Mouse (Mus musculus) cerebellum, adult 9-11 months (tissue): ENCODE results near the gene Gm45234.

ENCODE experiments used
- DNase-seq: peaks from one replicate; pipeline ENCODE4 v3.0.0; 2022

The Gm45234 gene

DNA sequence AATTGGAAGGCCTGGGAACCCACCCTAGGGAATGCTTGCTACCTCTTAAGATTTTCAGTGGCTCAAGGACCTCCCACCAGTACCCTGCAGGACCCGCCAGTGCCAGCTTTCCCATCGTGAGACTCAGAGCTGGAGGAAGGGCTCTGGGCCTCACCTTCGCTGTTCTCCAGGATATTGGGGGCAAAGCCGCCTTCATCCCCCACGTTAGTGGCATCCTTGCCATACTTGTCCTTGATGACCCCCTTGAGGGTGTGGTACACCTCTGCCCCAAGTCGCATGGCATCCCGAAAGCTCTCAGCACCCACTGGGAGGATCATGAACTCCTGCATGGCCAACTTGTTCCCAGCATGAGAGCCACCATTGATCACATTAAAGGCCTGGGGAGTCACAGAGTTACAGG, 10.1 kb upstream of the Gm45234 start:
- DNase-seq, result no peak

DNA sequence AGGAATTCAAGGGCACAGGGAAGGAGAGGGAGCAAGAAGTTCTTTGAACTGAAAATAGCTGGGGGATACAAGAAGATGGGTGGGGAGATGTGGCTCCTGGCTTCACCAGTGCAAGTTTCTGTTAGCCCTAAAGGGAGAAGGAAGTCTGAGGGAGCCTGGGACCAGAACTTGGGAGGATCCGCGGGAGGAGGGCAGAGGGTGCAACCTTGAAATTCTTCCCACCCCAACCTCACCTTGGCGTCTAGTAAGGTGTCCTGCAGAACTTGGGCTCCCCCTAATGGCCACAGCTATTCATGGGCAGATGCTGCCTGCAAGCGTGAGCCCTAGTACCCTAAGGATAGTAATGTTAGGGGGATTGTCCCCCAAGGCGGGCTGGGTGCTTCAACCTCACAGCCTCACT, 3.4 kb upstream of the Gm45234 start:
- DNase-seq, result peak; percentile 89

DNA sequence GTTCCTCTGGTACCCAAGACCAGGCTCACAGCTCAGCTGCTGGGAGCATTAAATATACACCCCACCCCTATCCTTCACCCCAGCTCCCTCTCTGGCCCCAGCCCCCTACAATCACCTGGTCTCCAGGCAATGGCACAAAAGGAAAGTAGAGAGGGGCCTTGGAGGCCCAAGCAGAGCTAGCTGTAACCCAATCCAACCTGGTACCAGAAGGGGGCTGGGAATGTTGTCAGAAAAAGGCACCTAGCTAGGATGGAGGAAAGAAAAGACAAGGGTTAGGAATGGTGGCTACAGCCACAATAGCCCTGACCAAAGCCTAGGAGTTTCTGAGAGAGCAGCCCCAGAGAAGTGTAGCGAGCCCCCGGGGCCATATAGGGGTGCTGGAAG, 3.0 kb upstream of the Gm45234 start:
- peak; percentile 56 for DNase-seq

DNA sequence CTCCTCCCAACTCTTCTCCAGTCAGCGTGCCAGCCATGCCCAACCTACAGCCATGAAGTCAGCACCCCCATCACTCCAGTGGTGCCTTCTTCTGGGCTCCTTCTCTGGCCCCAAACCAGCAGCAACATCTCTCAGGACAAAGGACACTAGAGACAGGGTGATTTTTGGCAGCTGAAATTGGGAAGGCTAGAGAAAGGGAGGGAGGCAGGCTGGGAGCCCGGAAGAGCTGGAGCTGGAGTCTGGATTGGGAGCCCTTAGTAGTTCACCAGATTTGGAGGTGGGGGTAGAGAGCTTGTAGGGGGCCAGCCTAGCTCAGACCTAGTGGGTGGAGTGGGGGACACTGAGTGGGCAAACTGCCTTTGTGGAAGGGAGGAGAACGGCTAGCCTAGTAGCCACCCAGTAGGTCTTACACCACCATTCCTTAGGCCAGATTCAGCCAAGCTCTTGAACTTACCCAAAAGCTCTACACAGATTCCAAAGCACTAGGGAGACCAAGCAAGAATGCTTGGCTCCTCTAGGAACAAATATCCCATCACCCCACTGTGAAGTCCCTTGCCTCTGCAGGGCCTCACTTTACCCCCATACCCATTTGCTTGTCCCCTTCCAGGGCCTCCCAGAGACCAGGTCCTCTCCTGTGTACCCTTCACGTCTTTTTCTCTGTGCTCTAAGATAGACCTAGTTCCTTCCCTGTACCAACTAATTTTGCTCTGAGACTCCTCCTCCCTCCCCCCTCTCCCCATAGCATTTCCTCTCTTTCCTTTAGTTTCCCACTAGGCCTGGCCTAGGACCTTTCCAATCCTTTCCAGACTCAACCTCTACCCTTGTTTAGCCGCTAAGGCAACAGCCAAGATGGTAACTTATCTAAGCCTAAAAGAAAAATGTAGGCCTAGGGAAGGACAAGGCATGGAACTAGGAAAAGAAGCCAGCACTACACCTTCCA, 2.4 kb upstream of the Gm45234 start:
- peak; percentile 87 for DNase-seq

DNA sequence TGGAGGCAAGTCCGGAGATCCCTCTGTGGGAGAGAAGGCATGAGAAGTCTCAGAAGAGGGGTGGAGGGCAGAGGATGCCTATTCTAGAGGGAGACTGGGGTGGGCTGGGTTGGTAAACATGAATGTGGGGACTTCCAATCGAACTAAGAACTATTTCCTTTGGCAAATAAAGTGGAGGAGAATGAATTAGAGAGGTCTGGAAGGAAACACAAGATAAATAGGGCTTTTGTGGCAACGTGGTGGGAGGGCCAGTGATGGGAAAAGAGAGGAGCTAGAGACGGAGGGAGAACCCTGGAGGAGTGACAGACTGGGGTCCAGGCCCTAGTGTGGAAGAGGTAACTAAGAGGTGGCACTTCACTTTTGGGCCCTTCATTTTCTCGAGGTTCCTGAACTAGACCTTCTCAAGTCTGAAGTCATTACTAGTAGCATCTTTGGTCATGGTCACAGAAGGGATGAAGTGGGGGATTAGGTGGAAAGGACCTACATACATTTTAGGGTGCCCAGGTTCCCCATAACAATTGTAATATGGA, 1.6 kb upstream of the Gm45234 start:
- peak; percentile 58 for DNase-seq

DNA sequence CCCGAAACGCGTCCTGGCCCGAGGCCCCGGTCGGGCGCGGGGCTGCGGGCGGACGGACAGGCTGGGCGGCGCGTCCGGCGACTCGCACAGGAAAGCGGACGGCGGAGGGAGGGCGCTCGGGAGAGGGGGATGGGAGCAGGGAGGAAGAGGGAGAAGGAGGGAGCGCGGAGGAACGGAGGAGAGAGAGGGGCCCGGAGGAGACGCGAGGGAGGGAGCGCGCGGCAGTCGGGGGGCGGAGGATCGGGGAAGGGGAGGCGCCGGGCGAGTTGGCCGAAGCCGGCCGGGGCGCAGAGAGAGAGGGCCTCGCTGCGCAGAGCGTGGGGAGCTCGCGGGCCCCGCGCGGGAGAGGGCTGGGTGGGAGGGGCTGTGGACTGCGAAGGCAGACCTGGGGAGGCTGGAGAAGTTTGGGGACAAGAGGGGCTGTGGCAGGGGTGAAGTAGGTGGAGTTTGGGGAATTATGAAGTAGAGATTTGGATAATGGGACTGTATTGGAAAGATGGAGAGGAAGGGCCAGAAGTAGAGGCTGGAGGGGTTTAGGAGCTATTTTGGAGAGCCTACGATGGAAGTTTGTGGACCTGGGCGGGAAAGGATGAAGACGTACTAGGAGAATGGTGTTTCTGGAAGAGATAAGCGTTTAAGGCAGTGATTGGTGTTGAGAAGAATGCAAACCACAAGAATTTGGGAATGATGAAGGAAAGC, 980 bp upstream of the Gm45234 start:
- DNase-seq, result peak; percentile 89

DNA sequence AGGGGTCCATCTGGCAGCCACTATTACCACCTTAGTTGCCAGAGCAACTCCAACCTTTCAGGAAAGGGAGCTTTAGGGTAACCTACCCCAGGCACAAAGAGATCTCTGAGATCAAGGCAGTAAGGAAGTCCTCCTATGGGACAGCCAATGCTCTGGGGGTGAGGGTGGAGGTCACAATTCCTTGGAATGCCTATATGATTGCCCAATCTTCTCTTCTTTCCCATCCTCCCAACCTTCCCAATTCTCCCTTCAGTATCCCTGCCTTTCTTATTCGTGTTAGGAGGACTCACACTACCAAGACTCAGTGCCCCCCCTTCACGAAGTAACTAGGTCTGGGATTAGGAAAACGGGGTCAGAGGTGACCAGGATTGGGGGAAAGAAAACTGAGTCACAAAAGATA, 515 bp downstream of the Gm45234 start:
- DNase-seq, result no peak

DNA sequence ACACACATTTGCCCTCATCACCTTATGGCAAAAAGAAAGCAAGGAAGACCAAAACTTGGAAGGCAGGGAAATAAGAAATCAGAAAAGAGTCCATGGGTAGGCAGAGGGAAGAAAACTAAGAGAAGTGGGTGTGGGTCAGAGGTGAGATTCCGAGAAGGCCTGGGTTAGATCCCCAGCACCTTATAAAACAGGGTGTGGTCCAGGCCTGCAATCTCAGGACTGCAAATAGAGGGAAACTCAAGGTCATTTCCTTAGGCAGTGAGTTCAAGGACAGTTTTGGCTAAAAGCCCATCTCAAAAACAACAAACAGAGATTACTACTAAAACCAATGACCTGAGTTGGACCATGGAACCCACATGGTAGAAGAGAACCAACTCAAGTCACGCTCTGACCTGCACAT, 2.0 kb downstream of the Gm45234 start:
- DNase-seq, result no peak

DNA sequence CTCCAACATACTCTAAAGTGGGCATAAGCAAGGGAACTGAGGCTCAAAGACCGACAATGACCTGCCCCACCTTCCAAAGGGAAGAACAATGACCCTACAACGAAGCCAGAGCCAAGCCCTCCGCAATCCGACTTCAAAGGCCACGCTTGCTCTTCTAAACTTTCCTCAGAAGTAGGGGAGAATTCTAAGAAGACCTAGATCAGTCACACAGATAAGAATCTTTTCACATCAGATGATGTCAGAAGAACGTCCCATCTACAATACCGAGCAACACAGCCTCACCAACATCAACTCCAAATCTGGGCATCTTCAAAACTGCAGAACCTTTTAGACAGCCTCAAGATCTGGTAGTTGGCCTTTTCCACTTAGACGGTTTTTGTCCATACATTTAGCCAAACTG, 5.4 kb downstream of the Gm45234 start:
- no peak for DNase-seq

DNA sequence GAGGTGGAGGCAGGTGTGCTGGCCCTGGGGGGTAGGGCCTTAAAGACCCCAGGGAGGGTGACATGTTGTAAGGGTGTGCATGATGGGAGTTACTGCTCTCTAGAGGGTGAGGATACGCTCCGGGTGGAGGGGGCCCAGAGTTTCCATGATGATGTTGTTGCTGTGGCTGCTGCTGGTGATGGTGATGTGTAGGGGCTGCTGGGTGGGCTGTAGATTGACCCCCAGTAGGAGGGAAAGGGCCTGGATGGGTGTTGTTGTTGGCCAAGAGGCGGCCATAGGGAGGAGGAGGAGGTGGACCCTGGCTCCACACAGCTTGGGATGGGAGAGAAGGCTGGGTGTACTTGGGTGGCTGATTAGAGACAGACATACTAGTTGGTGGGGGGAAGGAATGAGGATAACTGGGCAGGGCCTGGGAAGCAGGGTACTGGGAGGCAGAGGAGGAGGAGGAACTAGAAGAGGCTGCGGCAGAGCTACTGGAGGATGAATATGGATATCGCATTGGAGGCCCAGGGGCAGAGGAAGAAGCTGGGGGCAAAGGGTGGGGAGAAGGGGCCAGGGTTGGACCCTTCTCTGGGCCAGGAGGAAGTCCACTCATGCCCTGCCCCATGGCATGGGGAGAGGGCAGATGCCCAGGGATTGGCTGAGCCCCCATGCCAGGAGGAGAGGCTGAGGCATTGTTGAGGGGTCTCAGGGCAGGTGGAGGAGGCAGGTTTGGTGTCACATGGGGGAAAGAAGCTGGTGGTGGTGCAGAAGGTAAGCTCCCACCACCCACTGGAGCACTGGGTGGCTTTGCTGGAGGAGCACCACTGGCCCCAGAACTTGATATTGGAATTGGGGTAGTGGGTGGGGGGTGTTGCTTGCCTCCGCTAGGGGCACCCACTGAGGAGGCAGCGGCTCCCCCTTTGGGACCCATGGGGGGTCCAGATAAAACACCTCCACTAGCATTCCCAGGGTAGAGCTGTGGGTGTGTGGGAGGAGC, 8.9 kb downstream of the Gm45234 start:
- DNase-seq, result peak; percentile 67

DNA sequence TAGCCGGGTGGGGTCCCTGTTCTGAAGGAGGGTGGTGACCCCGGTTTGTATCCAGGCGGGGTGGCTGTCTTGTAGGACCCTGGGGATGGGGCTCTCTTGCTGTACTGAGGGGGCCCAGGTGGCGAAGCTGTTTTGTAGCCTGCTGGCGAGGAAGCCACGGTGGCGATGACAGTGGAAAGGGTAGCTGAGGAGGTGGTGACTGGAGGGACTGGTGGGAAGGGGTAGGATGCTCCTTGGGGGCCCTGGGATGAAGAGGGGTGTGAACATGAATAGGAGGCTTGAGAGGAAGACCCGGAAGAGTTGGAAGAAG, 9.6 kb downstream of the Gm45234 start:
- DNase-seq, result no peak

DNA sequence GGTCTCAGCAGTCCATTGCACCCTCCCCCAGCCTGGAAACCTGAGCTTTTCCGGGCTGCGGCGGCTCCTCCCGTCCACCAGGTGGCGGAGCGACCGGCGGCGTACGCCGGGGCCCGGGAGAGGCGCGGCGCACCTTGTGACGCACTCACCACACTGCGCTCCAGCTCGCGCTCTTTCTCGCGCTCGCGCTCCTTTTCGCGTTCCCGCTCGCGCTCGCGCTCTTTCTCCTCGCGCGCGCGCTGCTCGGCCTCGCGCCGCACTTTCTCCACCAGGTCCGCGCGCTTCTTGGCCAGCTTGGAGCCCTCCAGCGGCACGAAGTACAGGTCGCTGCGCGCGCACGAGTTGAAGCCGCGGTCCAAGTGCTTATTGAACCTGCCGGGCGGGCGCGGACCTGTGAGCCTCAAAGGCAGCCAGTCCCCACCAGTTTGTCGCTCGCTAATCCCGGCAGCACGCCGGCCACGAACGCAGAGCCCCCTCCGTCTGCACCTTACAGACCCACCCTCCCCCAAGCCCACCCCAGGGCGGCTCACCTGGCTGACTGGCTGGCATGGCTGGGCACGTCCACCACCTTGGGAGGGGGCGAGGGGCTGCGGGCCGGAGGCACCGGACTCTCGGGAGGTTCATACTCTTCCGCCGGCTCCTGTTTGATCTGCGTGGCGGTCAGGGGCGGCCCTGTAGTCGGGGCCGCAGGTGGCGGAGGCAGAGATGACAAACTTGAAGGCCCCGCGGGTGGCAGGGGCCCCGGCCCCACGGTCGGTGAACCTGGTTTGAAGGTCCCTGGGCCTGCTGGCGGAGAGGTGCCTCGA, 10.1 kb downstream of the Gm45234 start:
- DNase-seq, result peak; percentile 97

DNA sequence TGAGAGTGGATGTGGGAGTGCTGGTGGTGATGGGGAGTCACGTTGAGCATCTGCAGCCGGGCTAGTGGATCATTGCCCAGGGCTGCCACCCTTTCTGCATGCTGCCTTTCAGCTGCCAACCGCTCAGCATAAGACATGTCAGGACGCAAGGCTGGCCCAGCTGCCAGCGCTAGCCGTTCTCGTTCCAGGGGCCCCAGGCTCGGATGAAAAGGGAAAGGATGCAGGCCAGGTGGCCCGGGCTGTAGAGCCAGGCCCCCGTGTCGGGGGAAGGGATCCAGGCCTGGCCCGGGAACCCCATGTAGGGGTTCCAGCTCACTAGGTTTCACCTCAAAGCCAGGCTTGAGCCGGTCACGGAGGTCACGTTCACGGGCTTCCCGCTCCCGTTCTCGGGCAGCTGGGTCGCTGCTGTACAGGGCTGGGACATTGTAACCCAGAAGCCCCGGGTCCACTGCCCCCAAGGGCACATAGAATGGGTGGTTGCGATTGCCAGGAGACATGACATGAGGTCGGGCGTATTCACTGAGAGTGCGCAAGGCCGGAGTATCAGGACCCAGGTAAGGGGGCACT, 11.0 kb downstream of the Gm45234 start:
- DNase-seq, result peak; percentile 86

DNA sequence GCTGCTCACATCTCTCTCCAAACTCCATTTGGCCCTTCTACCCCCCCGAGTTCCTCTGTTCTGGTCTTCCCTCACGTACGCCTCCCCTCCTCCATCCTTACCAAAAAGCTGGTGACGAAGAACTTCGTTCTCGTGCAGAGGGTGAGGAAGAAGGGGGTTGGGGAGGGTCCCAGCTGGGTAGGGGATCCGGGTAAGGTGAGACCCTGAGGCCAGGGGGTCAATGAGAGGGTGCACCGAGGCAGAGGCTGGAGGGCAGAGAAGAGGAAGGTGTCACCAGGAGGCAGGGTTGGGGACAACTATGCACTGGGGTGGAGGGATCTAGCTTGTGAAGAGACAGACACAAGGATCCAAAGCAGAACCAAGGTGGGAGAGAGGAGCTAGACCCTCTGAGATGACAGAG, 12.2 kb downstream of the Gm45234 start:
- DNase-seq, result peak; percentile 66

DNA sequence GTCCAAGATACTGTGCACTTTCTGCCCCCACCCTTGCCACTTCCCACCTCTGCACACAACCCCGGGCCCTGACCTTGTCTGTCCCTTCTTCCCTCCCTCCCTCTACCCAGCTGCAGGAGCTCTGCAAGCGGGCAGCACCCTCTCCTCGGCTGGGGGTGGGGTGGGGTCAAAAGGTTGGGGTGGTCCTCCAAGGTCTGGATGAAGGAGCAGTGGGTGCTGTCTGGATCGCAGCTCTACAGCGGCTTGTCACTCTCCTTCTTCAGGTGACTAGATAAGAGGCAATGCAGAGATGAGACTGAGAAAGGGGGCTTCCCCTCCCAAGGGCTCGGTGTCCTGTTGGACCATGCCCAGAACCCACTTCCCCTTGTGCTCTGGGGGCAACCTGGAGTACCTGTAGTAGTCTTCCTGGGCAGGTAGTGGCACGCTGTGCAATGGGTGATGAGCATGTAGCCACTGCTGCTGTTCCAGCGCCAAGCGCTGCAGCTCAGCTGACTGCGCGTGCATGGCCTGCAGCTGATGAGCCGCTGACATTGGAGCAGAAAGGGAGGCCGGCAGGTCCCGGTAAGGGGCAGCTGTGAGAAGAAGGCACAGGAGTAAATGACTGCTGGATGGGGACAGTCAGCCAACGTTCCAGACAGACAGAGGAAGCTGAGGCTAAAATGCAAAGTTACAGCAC, 12.8 kb downstream of the Gm45234 start:
- DNase-seq, result peak; percentile 72

DNA sequence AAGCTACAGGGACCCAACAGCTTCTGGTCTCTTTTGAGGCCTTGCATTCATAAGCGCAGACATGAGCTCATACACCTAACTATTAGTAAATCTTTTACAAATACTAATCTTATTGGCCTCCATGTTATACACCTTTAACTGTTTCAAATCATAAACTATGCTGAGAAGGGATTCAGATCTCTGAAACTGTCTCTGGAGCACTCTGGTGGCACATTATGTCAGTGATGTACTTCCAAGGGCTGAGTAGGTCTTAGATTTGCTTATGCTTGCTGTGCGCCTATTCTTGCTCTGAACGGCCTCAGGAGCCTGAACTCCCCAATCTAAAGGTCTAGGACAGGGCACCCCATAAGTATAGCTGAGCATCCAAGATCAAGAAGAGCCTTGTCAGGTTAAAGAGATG, 14.0 kb downstream of the Gm45234 start:
- DNase-seq, result no peak

DNA sequence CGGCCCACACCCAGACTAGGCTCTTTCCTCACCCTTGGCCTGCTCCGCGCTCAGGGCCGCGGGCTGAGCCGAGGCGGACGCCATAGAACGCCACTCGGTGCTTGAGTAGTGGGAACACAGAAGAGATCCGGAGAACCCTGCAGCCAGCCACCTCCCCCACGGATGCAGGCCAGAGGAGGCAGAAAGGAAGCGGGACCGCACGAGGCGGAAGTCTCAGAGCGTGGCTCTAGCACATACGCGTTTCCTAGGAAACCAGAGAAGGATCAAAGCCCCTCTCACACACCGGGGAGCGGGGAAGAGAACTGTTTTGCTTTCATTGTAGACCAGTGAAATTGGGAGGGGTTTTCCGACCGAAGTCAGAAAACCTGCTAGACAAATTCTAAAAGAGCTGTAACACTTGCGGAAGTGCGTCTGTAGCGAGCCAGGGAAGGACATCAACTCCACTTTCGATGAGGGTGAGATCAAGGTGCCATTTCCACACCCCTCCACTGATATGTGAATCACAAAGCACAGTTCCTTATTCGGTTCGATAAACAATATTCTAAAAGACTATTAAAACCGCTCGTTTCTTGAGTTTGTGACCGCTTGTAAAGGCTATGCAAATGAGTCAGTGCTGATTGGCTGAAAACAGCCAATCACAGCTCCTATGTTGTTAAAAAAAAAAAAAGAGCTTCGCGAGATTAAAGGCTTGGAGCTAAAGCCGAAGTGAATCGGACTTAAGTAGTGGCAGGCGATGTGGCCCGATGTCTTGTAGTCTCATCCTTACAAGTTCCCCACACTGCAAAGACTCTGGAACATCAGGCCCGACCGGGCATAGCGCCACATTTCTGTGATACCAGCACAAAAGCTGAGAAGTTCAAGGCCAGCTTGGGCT, 14.7 kb downstream of the Gm45234 start, which contains the start of gene Grcc10:
Grcc10 (minus strand) TSS at position 487 of the 874 bp plus-strand sequence.
- DNase-seq, result peak; percentile 92

DNA sequence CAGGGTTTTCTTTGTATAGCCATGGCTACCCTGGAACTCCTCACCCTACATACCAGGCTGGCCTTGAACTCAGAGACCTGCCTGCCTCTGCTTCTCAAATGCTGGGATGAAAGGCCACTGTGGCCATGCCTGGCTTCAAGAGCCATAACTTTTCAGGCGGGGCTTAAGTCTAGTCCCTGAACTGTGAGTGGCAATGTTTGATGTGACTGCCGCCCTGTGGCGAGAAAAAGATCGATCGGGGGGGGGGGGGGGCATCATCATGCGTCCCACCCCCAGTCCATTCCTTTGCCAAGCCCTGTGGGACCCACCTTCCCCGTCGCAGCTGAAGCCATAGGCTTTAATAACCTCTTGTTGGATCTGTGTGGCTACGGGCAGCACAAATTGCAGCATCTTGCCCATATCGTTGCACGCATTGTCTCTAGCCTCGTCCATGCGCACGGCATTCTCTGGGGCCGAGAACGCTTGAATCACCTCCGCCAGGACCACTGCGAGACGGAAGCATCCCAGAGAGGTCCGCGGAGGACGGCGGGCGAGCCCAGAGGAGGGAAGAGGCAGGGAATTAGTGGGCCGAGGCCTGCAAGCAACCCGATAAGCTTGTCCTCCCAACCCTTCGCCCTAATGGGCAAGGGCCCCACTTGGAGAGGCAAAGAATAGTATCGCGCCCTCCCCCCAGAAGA, 15.5 kb downstream of the Gm45234 start:
- peak; percentile 73 for DNase-seq

DNA sequence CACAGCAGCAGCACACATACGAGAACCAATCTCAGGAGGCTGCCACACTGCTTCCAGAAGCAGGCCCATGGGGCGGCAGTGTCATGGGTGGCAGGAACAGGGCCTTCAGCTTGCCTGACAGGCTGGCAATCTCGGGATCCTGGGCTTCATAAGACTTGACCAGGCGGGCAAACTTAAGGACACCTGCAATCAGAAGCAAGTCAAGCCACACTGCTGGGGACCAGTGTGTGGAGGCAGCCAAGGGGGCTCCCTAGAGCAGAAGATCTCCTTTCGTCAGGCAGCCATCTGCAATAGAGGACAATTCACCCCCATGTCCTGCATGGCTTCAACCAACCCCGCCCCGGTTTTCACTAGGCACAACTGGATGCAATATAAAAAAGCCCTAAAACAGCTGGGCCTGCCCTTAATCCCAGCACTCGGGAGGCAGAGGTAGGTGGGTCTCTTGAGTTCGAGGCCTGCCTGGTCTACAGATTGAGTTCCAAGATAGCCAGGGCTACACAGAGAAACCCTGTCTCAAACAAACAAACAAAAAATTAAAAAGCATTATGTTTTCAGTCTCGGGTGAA, 16.5 kb downstream of the Gm45234 start:
- peak; percentile 53 for DNase-seq
